Mouse (Mus musculus) kidney, postnatal 14 days (tissue): ENCODE measurements around the gene Herc4.
A peak's percentile ranks its signal among the peaks of the same experiment; 100 is the strongest.

Source experiments
- DNase-seq: peaks from one replicate; pipeline ENCODE4 v3.0.0; 2022; ENCODE audit warnings: mixed read lengths

Herc4 gene

DNA sequence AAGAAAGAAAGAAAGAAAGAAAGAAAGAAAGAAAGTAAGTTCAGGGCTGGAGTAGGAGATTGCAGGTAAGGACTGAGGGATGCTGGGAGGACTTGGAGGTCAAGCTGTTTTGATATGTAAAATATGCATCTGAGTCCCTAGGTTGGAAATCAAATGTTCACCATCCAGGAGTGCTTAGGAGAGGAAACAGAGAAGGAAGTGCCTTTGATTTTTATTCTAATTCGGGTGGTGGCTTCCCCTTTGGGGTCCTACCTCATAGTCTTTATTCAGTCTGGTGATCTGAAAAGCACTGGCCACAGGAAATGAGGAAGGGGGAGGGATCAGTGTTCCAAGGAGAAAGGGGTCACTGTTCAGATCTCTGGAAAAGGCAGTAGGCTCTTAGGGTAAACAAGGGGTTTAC is 116.9 kb downstream of the Herc4 start:
- DNase-seq = no peak

DNA sequence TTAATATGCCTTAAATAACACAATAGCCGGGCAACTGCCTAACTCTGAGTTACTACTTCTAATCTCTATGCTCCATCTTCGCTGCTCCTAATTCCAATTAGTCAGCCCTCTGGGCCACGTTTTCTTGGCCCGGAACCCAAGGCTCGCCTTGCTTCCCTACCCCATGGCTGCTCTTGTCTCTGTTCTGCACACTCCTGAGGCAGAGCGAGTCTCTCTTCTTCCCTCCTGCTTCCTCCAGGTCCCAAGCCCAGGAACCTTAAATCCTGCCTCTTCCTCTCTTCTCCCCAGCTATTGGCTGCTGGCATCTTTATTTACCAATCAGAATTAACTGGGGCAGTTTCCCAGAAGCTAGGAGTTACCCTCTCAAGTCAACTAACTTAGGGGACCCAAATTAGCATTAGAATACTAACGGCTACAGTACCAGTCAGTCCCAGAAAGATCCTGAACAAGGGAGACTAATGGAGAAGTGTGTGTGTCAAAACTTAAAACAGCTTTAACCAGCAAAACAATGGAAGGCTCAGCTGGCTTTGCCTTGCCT is 122.4 kb downstream of the Herc4 start:
- no peak for DNase-seq

DNA sequence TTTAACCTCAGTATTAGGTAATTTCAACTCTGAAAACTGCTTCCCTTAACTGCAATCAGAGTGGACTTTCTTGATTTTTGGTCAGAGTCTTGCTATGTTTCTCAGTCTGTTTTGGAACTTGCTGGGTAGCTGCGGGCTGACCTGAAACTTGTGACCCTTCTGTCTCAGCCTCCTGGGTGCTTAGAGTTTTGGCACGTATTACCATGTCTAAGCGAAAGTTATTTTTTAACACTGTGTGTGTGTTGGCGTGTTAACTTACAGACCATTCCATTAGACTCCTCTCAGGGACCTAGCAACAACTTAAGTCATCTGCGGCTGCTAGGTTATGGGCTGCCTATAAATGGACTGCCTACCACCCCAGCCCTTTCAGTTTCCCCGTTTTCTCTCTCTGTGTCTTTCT is 123.8 kb downstream of the Herc4 start:
- peak; percentile 12 for DNase-seq
